Mouse (Mus musculus): ENCODE data around the gene Flnb. TPM values are rescaled to one million over a fixed set of nuclear protein-coding genes. Genes with fewer than 3 reads are reported as not detected.
A peak's percentile ranks its signal among the peaks of the same experiment; 100 is the strongest.

Gene Flnb
- total and polyA plus RNA-seq, 3 experiments, result 29.5 to 74.0 (median 61.6) TPM

- no peak overlapping the region for H3K4me3 ChIP-seq (replicated peaks in 1 of 3; ENCODE audit: low read depth in 2 of 3, low read length in 2 of 3, poor library complexity in 1 of 3)
- H3K9ac ChIP-seq (ENCODE audit: insufficient read depth, low read depth), result no peak overlapping the region
- dilution Hi-C loops (cut with MboI; ENCODE audit: extremely low pct_ligation_motif_present, extremely low pct_unique_long_range_greater_than_20kb, low sequenced_read_pairs), result no loop called here
- no peak overlapping the region for H3K27ac ChIP-seq (ENCODE audit: insufficient read depth, low read depth)
- DNase-seq (ENCODE audit: extremely low read depth), result peak; percentile 45
- H3K4me1 ChIP-seq (ENCODE audit: control insufficient read depth in 1 of 2, insufficient read depth in 2 of 2), result peaks cover 0 to 22% of the 10 kb centered on the region in 2 experiments; a peak in 2 of 4 replicates
- H3K4me2 ChIP-seq (ENCODE audit: insufficient read depth, low read depth, poor library complexity, severe bottlenecking), result no peak overlapping the region
- in situ Hi-C loops (cut with MboI; ENCODE audit: low pct_ligation_motif_present, low pct_unique_long_range_greater_than_20kb, low sequenced_read_pairs), result no loop called here
- peaks cover 34 to 49% of the 10 kb centered on the region in 2 experiments for H3K36me3 ChIP-seq (replicated peaks in 1 of 2; ENCODE audit: control insufficient read depth in 1 of 2, insufficient read depth in 1 of 2, low read length in 1 of 2)
- H3K9me3 ChIP-seq (replicated peaks; ENCODE audit: low read length), result no peaks in the 10 kb centered on the region
- H3K79me2 ChIP-seq (replicated peaks; ENCODE audit: control insufficient read depth, extremely low read depth, insufficient read depth, poor library complexity, severe bottlenecking), result no peaks in the 10 kb centered on the region
- H3K27me3 ChIP-seq (replicated peaks), result no peaks in the 10 kb centered on the region
- TF ChIP-seq NRF1 (IDR thresholded peaks at IDR 0.05; ENCODE audit: low read depth, low read length) (no peak), ETS1 (conservative IDR thresholded peaks at IDR 0.05; ENCODE audit: low read depth, low read length) (no peak), SMC3 (IDR thresholded peaks at IDR 0.05; ENCODE audit: low read depth, low read length) (no peak), EP300 (IDR thresholded peaks at IDR 0.05; ENCODE audit: low read length) (no peak), MEF2A (IDR thresholded peaks at IDR 0.05; ENCODE audit: borderline replicate concordance, low read depth, low read length) (no peak), GABPA (IDR thresholded peaks at IDR 0.05; ENCODE audit: insufficient replicate concordance, low read depth, low read length) (no peak), MAX (IDR thresholded peaks at IDR 0.05; ENCODE audit: low read length) (no peak), POLR2AphosphoS2 (IDR thresholded peaks at IDR 0.05; ENCODE audit: low read depth, low read length) (no peak), CTCF (conservative IDR thresholded peaks at IDR 0.05 in 1 of 2, IDR thresholded peaks at IDR 0.05 in 1 of 2; ENCODE audit: low read depth in 2 of 2, low read length in 2 of 2) (no peak), POLR2A (IDR thresholded peaks at IDR 0.05; ENCODE audit: low read depth, low read length) (no peak), RAD21 (IDR thresholded peaks at IDR 0.05; ENCODE audit: low read depth, low read length) (no peak), ELF1 (IDR thresholded peaks at IDR 0.05; ENCODE audit: low read depth, low read length) (no peak), E2F4 (IDR thresholded peaks at IDR 0.05; ENCODE audit: insufficient replicate concordance, low read depth, low read length) (no peak), ZC3H11A (IDR thresholded peaks at IDR 0.05; ENCODE audit: low read depth, low read length) (no peak), RCOR1 (conservative IDR thresholded peaks at IDR 0.05; ENCODE audit: low read depth, low read length) (no peak), MAFK (IDR thresholded peaks at IDR 0.05; ENCODE audit: insufficient replicate concordance, low read length) (no peak), JUND (conservative IDR thresholded peaks at IDR 0.05; ENCODE audit: low read depth, low read length) (no peak), USF1 (IDR thresholded peaks at IDR 0.05; ENCODE audit: low read depth, low read length) (no peak), HCFC1 (IDR thresholded peaks at IDR 0.05; ENCODE audit: low read depth, low read length) (no peak)
Measured at GRCm38 (mm10) chr14:7952610-7953254, 135.0 kb downstream of the Flnb start.

- peaks cover 25 to 37% of the 10 kb centered on the region in 2 experiments for H3K36me3 ChIP-seq (replicated peaks in 1 of 2; ENCODE audit: control insufficient read depth in 1 of 2, insufficient read depth in 1 of 2, low read length in 1 of 2)
- no peak overlapping the region for H3K4me2 ChIP-seq (ENCODE audit: insufficient read depth, low read depth, poor library complexity, severe bottlenecking)
- no peaks in the 10 kb centered on the region for H3K79me2 ChIP-seq (replicated peaks; ENCODE audit: control insufficient read depth, extremely low read depth, insufficient read depth, poor library complexity, severe bottlenecking)
- no peaks in the 10 kb centered on the region for H3K27me3 ChIP-seq (replicated peaks)
- DNase-seq (ENCODE audit: extremely low read depth), result no peak
- no peak overlapping the region for H3K4me3 ChIP-seq (replicated peaks in 1 of 3; ENCODE audit: low read depth in 2 of 3, low read length in 2 of 3, poor library complexity in 1 of 3)
- H3K9ac ChIP-seq (ENCODE audit: insufficient read depth, low read depth), result no peak overlapping the region
- no peaks in the 10 kb centered on the region for H3K9me3 ChIP-seq (replicated peaks; ENCODE audit: low read length)
- in situ Hi-C loops (cut with MboI; ENCODE audit: low pct_ligation_motif_present, low pct_unique_long_range_greater_than_20kb, low sequenced_read_pairs) (no loop called here), dilution Hi-C loops (cut with MboI; ENCODE audit: extremely low pct_ligation_motif_present, extremely low pct_unique_long_range_greater_than_20kb, low sequenced_read_pairs) (no loop called here)
- H3K4me1 ChIP-seq (ENCODE audit: control insufficient read depth in 1 of 2, insufficient read depth in 2 of 2), result peaks cover 5 to 32% of the 10 kb centered on the region in 2 experiments; a peak in 2 of 4 replicates
- TF ChIP-seq POLR2A (IDR thresholded peaks at IDR 0.05; ENCODE audit: low read depth, low read length), result no peak
- no peak for TF ChIP-seq POLR2AphosphoS2 (IDR thresholded peaks at IDR 0.05; ENCODE audit: low read depth, low read length)
- no peak for TF ChIP-seq NRF1 (IDR thresholded peaks at IDR 0.05; ENCODE audit: low read depth, low read length)
- no peak for TF ChIP-seq ZKSCAN1 (IDR thresholded peaks at IDR 0.05; ENCODE audit: borderline replicate concordance, low read depth, low read length)
- no peak for TF ChIP-seq ZNF384 (IDR thresholded peaks at IDR 0.05; ENCODE audit: low read depth, low read length)
- TF ChIP-seq ZMIZ1 (IDR thresholded peaks at IDR 0.05; ENCODE audit: low read depth, low read length), result no peak
- no peak for TF ChIP-seq JUND (conservative IDR thresholded peaks at IDR 0.05; ENCODE audit: low read depth, low read length)
- no peak for TF ChIP-seq SIN3A (IDR thresholded peaks at IDR 0.05; ENCODE audit: low read length)
- TF ChIP-seq PAX5 (IDR thresholded peaks at IDR 0.05; ENCODE audit: low read length), result no peak
- no peak for TF ChIP-seq CTCF (conservative IDR thresholded peaks at IDR 0.05 in 1 of 2, IDR thresholded peaks at IDR 0.05 in 1 of 2; ENCODE audit: low read depth in 2 of 2, low read length in 2 of 2)
- no peak for TF ChIP-seq NELFE (IDR thresholded peaks at IDR 0.05; ENCODE audit: low read depth, low read length)
- TF ChIP-seq E2F4 (IDR thresholded peaks at IDR 0.05; ENCODE audit: insufficient replicate concordance, low read depth, low read length), result no peak
- no peak for TF ChIP-seq USF2 (conservative IDR thresholded peaks at IDR 0.05; ENCODE audit: low read depth, low read length)
- no peak for TF ChIP-seq MXI1 (IDR thresholded peaks at IDR 0.05; ENCODE audit: low read depth, low read length)
- no peak for TF ChIP-seq BHLHE40 (IDR thresholded peaks at IDR 0.05; ENCODE audit: low read depth, low read length)
- H3K27ac ChIP-seq (ENCODE audit: insufficient read depth, low read depth), result no peak overlapping the region
Measured at GRCm38 (mm10) chr14:7954071-7954471, 136.3 kb downstream of the Flnb start.
